Mouse (Mus musculus) CH12.LX (cell line): ENCODE data around the gene Hist1h2bg. TPM values are rescaled to one million over a fixed set of nuclear protein-coding genes. Genes with fewer than 3 reads are reported as not detected.
"Not testable (repeated sequence)": the region's sequence is repeated elsewhere in the genome, so short reads cannot be mapped to it uniquely, and the experiment has no call there.

Experiments
- DNase-seq: peaks from one replicate; pipeline ENCODE4 v3.0.0-alpha.2; 2013; ENCODE audit errors: extremely low read depth
- H3K27ac ChIP-seq: 2 replicates; pipeline ENCODE4 v1.5.1; 2012; ENCODE audit warnings: low read depth, mild to moderate bottlenecking, control low read depth, moderate library complexity; ENCODE audit not compliant: insufficient read depth
- H3K27me3 ChIP-seq: replicated peaks from 2 replicates; pipeline ENCODE3; 2012; ENCODE audit warnings: inconsistent platforms
- H3K36me3 ChIP-seq, 2 experiments: replicated peaks in 1 of 2; 2 replicates each; pipeline versions ENCODE3 to v1.6.1; 2012; ENCODE audit warnings: inconsistent platforms in 1 of 2, low read length in 1 of 2, mild to moderate bottlenecking in 1 of 2, mixed read lengths in 1 of 2, moderate library complexity in 1 of 2; ENCODE audit not compliant: control insufficient read depth in 1 of 2, insufficient read depth in 1 of 2
- H3K4me1 ChIP-seq, 2 experiments: 2 replicates each; pipeline ENCODE4 v1.6.1; 2012; ENCODE audit warnings: inconsistent platforms in 1 of 2, moderate library complexity in 1 of 2; ENCODE audit not compliant: insufficient read depth in 2 of 2, control insufficient read depth in 1 of 2
- H3K4me2 ChIP-seq: 2 replicates; pipeline ENCODE4 v1.6.1; 2012; ENCODE audit warnings: low read depth, mild to moderate bottlenecking, control low read depth; ENCODE audit not compliant: poor library complexity, insufficient read depth, severe bottlenecking
- H3K4me3 ChIP-seq, 3 experiments: fragments of 150-350 bp in 1 of 3; sonication (generic) in 1 of 3; replicated peaks in 1 of 3; 2 replicates each; pipeline versions ENCODE3 to v1.5.1; 2011 to 2012; ENCODE audit warnings: low read depth in 2 of 3, low read length in 2 of 3, mild to moderate bottlenecking in 2 of 3, moderate library complexity in 2 of 3, control low read depth in 1 of 3, improper control_type of control experiment in 1 of 3, inconsistent platforms in 1 of 3, mixed read lengths in 1 of 3; ENCODE audit not compliant: poor library complexity in 1 of 3
- H3K79me2 ChIP-seq: replicated peaks from 2 replicates; pipeline ENCODE4 v1.6.1; 2012; ENCODE audit warnings: mild to moderate bottlenecking, moderate library complexity; ENCODE audit not compliant: control insufficient read depth, poor library complexity, insufficient read depth, severe bottlenecking; ENCODE audit errors: extremely low read depth
- H3K9ac ChIP-seq: 2 replicates; pipeline ENCODE4 v1.6.1; 2012; ENCODE audit warnings: low read depth, mild to moderate bottlenecking, control low read depth, moderate library complexity; ENCODE audit not compliant: insufficient read depth
- H3K9me3 ChIP-seq: replicated peaks from 2 replicates; pipeline ENCODE3; 2012; ENCODE audit warnings: low read length, inconsistent platforms, mixed read lengths
- BHLHE40 ChIP-seq: IDR thresholded peaks from 2 replicates; pipeline ENCODE4 v1.6.1; 2011; ENCODE audit warnings: mild to moderate bottlenecking, low read depth, low read length, improper control_type of control experiment
- CHD1 ChIP-seq: IDR thresholded peaks from 2 replicates; pipeline ENCODE4 v1.6.1; 2012; ENCODE audit warnings: low read depth, low read length, improper control_type of control experiment, inconsistent platforms
- CHD2 ChIP-seq: IDR thresholded peaks from 2 replicates; pipeline ENCODE4 v1.6.1; 2011; ENCODE audit warnings: low read length, improper control_type of control experiment
- E2F4 ChIP-seq: IDR thresholded peaks from 2 replicates; pipeline ENCODE4 v1.6.1; 2011; ENCODE audit warnings: low read depth, low read length, improper control_type of control experiment; ENCODE audit not compliant: insufficient replicate concordance
- ELF1 ChIP-seq: IDR thresholded peaks from 2 replicates; pipeline ENCODE4 v1.6.1; 2014; ENCODE audit warnings: low read depth, mild to moderate bottlenecking, inconsistent platforms, low read length, improper control_type of control experiment
- EP300 ChIP-seq: IDR thresholded peaks from 2 replicates; pipeline ENCODE4 v1.6.1; 2011; ENCODE audit warnings: low read length, improper control_type of control experiment
- ETS1 ChIP-seq: conservative IDR thresholded peaks from 2 replicates; pipeline ENCODE4 v1.6.1; 2012; ENCODE audit warnings: low read depth, mild to moderate bottlenecking, inconsistent platforms, low read length, improper control_type of control experiment, moderate library complexity
- HCFC1 ChIP-seq: IDR thresholded peaks from 2 replicates; pipeline ENCODE4 v1.6.1; 2012; ENCODE audit warnings: low read depth, mild to moderate bottlenecking, inconsistent platforms, low read length, improper control_type of control experiment
- IRF4 ChIP-seq: IDR thresholded peaks from 2 replicates; pipeline ENCODE4 v1.6.1; 2014; ENCODE audit warnings: low read depth, mild to moderate bottlenecking, inconsistent platforms, low read length, improper control_type of control experiment
- JUN ChIP-seq: IDR thresholded peaks from 2 replicates; pipeline ENCODE4 v1.6.1; 2011; ENCODE audit warnings: low read depth, mild to moderate bottlenecking, low read length, improper control_type of control experiment, moderate library complexity; ENCODE audit not compliant: insufficient read depth
- MAFK ChIP-seq: IDR thresholded peaks from 2 replicates; pipeline ENCODE4 v1.6.1; 2011; ENCODE audit warnings: low read length, improper control_type of control experiment; ENCODE audit not compliant: insufficient replicate concordance
- MAX ChIP-seq: IDR thresholded peaks from 2 replicates; pipeline ENCODE4 v1.6.1; 2011; ENCODE audit warnings: low read length, improper control_type of control experiment
- MEF2A ChIP-seq: IDR thresholded peaks from 2 replicates; pipeline ENCODE4 v1.6.1; 2014; ENCODE audit warnings: low read depth, mild to moderate bottlenecking, inconsistent platforms, low read length, improper control_type of control experiment, borderline replicate concordance
- NELFE ChIP-seq: IDR thresholded peaks from 2 replicates; pipeline ENCODE4 v1.6.1; 2011; ENCODE audit warnings: low read depth, low read length, improper control_type of control experiment
- NRF1 ChIP-seq: IDR thresholded peaks from 2 replicates; pipeline ENCODE4 v1.6.1; 2014; ENCODE audit warnings: low read depth, mild to moderate bottlenecking, inconsistent platforms, low read length, improper control_type of control experiment, moderate library complexity
- POLR2A ChIP-seq: IDR thresholded peaks from 2 replicates; pipeline ENCODE4 v1.6.1; 2011; ENCODE audit warnings: low read depth, mild to moderate bottlenecking, improper control_type of control experiment, low read length
- POLR2AphosphoS2 ChIP-seq: IDR thresholded peaks from 2 replicates; pipeline ENCODE4 v1.6.1; 2011; ENCODE audit warnings: low read depth, low read length, improper control_type of control experiment
- RCOR1 ChIP-seq: conservative IDR thresholded peaks from 2 replicates; pipeline ENCODE4 v1.6.1; 2012; ENCODE audit warnings: low read depth, mild to moderate bottlenecking, inconsistent platforms, low read length, improper control_type of control experiment
- SMC3 ChIP-seq: IDR thresholded peaks from 2 replicates; pipeline ENCODE4 v1.6.1; 2011; ENCODE audit warnings: low read depth, low read length, improper control_type of control experiment
- TCF12 ChIP-seq: IDR thresholded peaks from 2 replicates; pipeline ENCODE4 v1.6.1; 2014; ENCODE audit warnings: low read depth, mild to moderate bottlenecking, inconsistent platforms, low read length, improper control_type of control experiment
- ZC3H11A ChIP-seq: IDR thresholded peaks from 2 replicates; pipeline ENCODE4 v1.6.1; 2012; ENCODE audit warnings: low read depth, mild to moderate bottlenecking, inconsistent platforms, low read length, improper control_type of control experiment
- ZKSCAN1 ChIP-seq: IDR thresholded peaks from 2 replicates; pipeline ENCODE4 v1.6.1; 2012; ENCODE audit warnings: low read depth, inconsistent platforms, low read length, improper control_type of control experiment, borderline replicate concordance
- ZMIZ1 ChIP-seq: IDR thresholded peaks from 2 replicates; pipeline ENCODE4 v1.6.1; 2012; ENCODE audit warnings: low read depth, mild to moderate bottlenecking, inconsistent platforms, low read length, improper control_type of control experiment
- ZNF384 ChIP-seq: IDR thresholded peaks from 2 replicates; pipeline ENCODE4 v1.6.1; 2012; ENCODE audit warnings: low read depth, low read length, improper control_type of control experiment, inconsistent platforms
- dilution Hi-C: fragments of 300-500 bp; cut with MboI; formaldehyde crosslinking; loops from 2 replicates; pipeline ENCODE4 v1.14.3; 2020; ENCODE audit warnings: low sequenced_read_pairs; ENCODE audit not compliant: extremely low pct_unique_long_range_greater_than_20kb, extremely low pct_ligation_motif_present
- in situ Hi-C: fragments of 300-500 bp; cut with MboI; formaldehyde crosslinking; loops from 3 replicates; pipeline ENCODE4 v1.14.3; 2019; ENCODE audit warnings: low sequenced_read_pairs, low pct_ligation_motif_present, low pct_unique_long_range_greater_than_20kb, mixed read lengths
- polyA plus RNA-seq: library from polyadenylated mRNA; unstranded; fragments of >175 nt; gene quantifications from 2 replicates; pipeline ENCODE4 v1.2.1, GENCODE M21; 2012; ENCODE audit warnings: low read depth; ENCODE audit not compliant: insufficient read length
- total RNA-seq, 2 experiments: library from RNA; depleted of rRNA; stranded (reverse); fragments of 300-350 nt in 1 of 2; fragments of >200 nt in 1 of 2; gene quantifications; 2 replicates each; pipeline ENCODE4 v1.2.3; 2012 to 2014

Gene Hist1h2bg
- total and polyA plus RNA-seq, 3 experiments = 9.4 to 3,252 (median 136) TPM

GRCm38 (mm10) chr13:23591206-23591605 is 20.0 kb downstream of the Hist1h2bg start (continued):
- 0 out of 2 replicates have a peak, but pooled peaks have one; percentile 60 for TF ChIP-seq E2F4
- peak; percentile 34; the same call in 1 of the 2 replicates for TF ChIP-seq MAFK
- TF ChIP-seq EP300 = peak; percentile 38; the same call in 1 of the 2 replicates
- TF ChIP-seq MAX = no peak; the same call in 1 of the 2 replicates
- TF ChIP-seq HCFC1 = peak; percentile 33; the same call in 1 of the 2 replicates
- no peak for TF ChIP-seq POLR2A
- no peak; the same call in 1 of the 2 replicates for TF ChIP-seq IRF4
- TF ChIP-seq ZNF384 = no peak
- TF ChIP-seq ZKSCAN1 = no peak
- no peak for TF ChIP-seq ZMIZ1
- TF ChIP-seq RCOR1 = 0 out of 2 replicates have a peak, but pooled peaks have one; percentile 32
- TF ChIP-seq POLR2AphosphoS2 = no peak

DNA sequence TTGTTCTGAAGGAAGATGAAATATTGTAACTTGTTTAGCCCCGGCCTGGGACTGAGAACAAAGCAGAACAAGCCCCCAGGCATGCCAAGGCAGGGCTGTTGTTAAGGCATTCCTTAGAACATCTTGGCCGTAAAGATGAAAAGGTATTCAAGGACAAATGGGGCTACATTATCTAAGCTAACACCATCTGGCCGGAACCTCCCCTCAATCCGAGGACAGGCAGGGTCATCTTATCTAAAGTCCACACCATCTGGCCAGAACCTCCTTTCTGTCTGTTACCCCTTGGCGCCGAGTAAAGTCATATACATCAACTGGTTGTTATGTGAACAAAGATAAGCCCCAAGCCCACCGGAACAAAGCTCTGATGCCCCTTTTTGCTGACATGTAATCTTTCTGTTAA is 20.7 kb downstream of the Hist1h2bg start:
- H3K4me3 ChIP-seq, H3K36me3 ChIP-seq, DNase-seq, H3K27ac ChIP-seq, H3K9me3 ChIP-seq, dilution Hi-C loops, H3K27me3 ChIP-seq, H3K79me2 ChIP-seq: not testable (repeated sequence)
- in situ Hi-C loops = loop anchor here (5.0 kb wide), 1 partner anchor 160 kb away; no protein-coding TSS in a partner anchor
- Histone ChIP-seq H3K4me1 (peaks cover under 1 to 40% of the 10 kb centered on the region in 2 experiments; a peak in 3 of 4 replicates), H3K9ac (peak overlapping the region; percentile 40; the same call in 1 of the 2 replicates), H3K4me2 (peak overlapping the region; percentile 51; the same call in 1 of the 2 replicates)

GRCm38 (mm10) chr13:23592614-23593013 is 21.4 kb downstream of the Hist1h2bg start:
- Histone ChIP-seq H3K4me1 (peaks cover 2 to 45% of the 10 kb centered on the region in 2 experiments; a peak in 3 of 4 replicates), H3K27ac (no peak overlapping the region), H3K79me2 (no peaks in the 10 kb centered on the region), H3K9ac (no peak overlapping the region), H3K4me3 (no peak overlapping the region), H3K36me3 (no peaks in the 10 kb centered on the region), H3K27me3 (no peaks in the 10 kb centered on the region), H3K9me3 (no peaks in the 10 kb centered on the region), H3K4me2 (no peak overlapping the region)
- no peak for TF ChIP-seq NRF1
- TF ChIP-seq ZC3H11A = no peak
- TF ChIP-seq ELF1 = no peak
- no peak for TF ChIP-seq ZKSCAN1
- no peak for TF ChIP-seq BHLHE40
- TF ChIP-seq TCF12 = no peak
- TF ChIP-seq ZNF384 = no peak
- TF ChIP-seq ETS1 = no peak
- no peak for TF ChIP-seq POLR2AphosphoS2
- TF ChIP-seq POLR2A = no peak
- TF ChIP-seq NELFE = no peak
- no peak for TF ChIP-seq SMC3
- no peak for TF ChIP-seq MEF2A
- no peak for TF ChIP-seq CHD2
- no peak for TF ChIP-seq E2F4
- no peak for TF ChIP-seq CHD1
- TF ChIP-seq JUN = no peak
- no peak for TF ChIP-seq EP300
- no peak for DNase-seq
- in situ Hi-C loops (loop anchor here (5.0 kb wide), 1 partner anchor 160 kb away; no protein-coding TSS in a partner anchor), dilution Hi-C loops (no loop called here)
